Mouse (Mus musculus) stomach, embryonic 16.5 days (tissue): ENCODE measurements around the gene Rnf215. TPM values are rescaled to one million over a fixed set of nuclear protein-coding genes. Genes with fewer than 3 reads are reported as not detected.

Experiments used
- ATAC-seq: fragments of 200-750 bp; cut with Nextera tagmentation; 2 replicates; pipeline ENCODE4 v1.8.0; 2017; ENCODE audit warnings: moderate number of reproducible peaks, moderate TSS enrichment; ENCODE audit not compliant: insufficient read depth, low FRiP score
- H3K27ac ChIP-seq: fragments of 300-500 bp; sonication (generic); 2 replicates; pipeline ENCODE4 v1.5.1; 2014; ENCODE audit warnings: low read length
- H3K27me3 ChIP-seq: fragments of 300-500 bp; sonication (generic); 2 replicates; pipeline ENCODE4 v1.6.1; 2014; ENCODE audit warnings: low read length, control low read depth, mixed read lengths; ENCODE audit not compliant: control insufficient read depth, insufficient read depth
- H3K36me3 ChIP-seq: fragments of 300-500 bp; sonication (generic); 2 replicates; pipeline ENCODE4 v1.6.1; 2014; ENCODE audit warnings: low read length; ENCODE audit not compliant: control insufficient read depth, insufficient read depth
- H3K4me1 ChIP-seq: fragments of 300-500 bp; sonication (generic); 2 replicates; pipeline ENCODE4 v1.6.1; 2014; ENCODE audit warnings: low read length, control low read depth, mixed read lengths; ENCODE audit not compliant: control insufficient read depth, insufficient read depth
- H3K4me2 ChIP-seq: fragments of 300-500 bp; sonication (generic); 2 replicates; pipeline ENCODE4 v1.6.1; 2014; ENCODE audit warnings: low read depth, low read length, mixed read lengths
- H3K4me3 ChIP-seq: fragments of 300-500 bp; sonication (generic); replicated peaks from 2 replicates; pipeline ENCODE4 v1.5.1; 2014; ENCODE audit warnings: mild to moderate bottlenecking, low read length
- H3K9ac ChIP-seq: fragments of 300-500 bp; sonication (generic); 2 replicates; pipeline ENCODE4 v1.6.1; 2014; ENCODE audit warnings: low read length
- H3K9me3 ChIP-seq: fragments of 300-500 bp; sonication (generic); replicated peaks from 2 replicates; pipeline ENCODE4 v1.6.1; 2016; ENCODE audit warnings: low read length, control low read depth; ENCODE audit not compliant: control insufficient read depth
- WGBS: fragments of 180-500 bp; shearing (Covaris S2); extraction: QIAGEN DNeasy Blood & Tissue Kit; methylation state at CpG from one replicate; pipeline ENCODE4 v1.1.7; 2014; 5-methylcytosine and 5-hydroxymethylcytosine counted together
- polyA plus RNA-seq: library from polyadenylated mRNA; unstranded; fragments of >200 nt; fragmentation: Nextera tagmentation; extraction: Ambion mirVana; gene quantifications from 2 replicates; pipeline ENCODE4 v1.2.1, GENCODE M21; 2015

The Rnf215 gene
- polyA plus RNA-seq, 1 experiment from 2014 or later = 21.7 TPM

DNA sequence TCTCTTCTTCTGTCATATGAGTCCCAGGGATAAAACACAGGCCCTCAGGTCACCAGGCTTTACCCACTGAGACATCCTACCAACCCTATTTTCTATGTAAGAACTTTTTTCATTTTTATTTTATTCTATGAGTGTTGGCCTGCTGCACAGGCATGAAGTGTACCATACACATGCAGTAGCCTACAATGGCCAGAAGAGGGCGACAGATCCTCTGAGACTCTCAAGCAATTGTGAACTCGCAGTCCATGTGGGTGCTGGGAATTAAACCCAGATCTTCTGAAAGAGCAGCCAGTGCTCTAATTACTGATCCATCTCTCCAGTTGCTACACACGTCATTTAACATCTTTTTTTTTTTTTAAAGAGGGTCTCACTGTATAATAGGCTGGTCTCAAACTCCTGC lies 1.6 kb upstream of the Rnf215 start:
- H3K9me3 ChIP-seq = no peaks in the 10 kb centered on the region
- no peaks in the 10 kb centered on the region for H3K27me3 ChIP-seq
- H3K4me2 ChIP-seq = no peak overlapping the region
- 51% methylated on average over 3 of the region's 3 CpGs for WGBS
- no peak overlapping the region for H3K4me3 ChIP-seq
- ATAC-seq = no peak
- no peaks in the 10 kb centered on the region for H3K36me3 ChIP-seq
- no peak overlapping the region for H3K27ac ChIP-seq
- H3K9ac ChIP-seq = no peak overlapping the region
- H3K4me1 ChIP-seq = peaks cover 10% of the 10 kb centered on the region

DNA sequence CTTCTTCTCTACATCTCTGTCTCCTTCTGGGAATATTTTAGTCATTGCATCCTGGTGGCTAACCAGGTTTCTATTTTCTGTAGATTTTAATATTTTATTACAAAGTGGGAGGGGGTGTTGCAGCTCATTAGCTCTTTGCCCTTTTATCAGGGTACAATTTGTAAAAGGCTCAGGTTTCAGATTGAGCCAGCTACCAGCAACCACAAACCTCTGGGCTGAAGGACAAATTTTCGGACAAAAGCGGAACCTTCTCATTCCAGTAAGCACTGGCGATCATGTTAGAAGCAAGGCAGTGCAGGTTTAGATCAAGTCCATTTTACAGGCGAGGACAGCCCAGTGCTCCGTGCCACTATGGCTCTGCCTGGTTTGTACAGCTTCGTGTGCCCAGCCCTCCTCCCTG lies 602 bp upstream of the Rnf215 start:
- ATAC-seq = no peak
- Histone ChIP-seq H3K9me3 (no peaks in the 10 kb centered on the region), H3K27ac (no peak overlapping the region), H3K4me3 (no peak overlapping the region), H3K4me2 (no peak overlapping the region), H3K4me1 (peaks cover 10% of the 10 kb centered on the region), H3K27me3 (no peaks in the 10 kb centered on the region), H3K36me3 (no peaks in the 10 kb centered on the region), H3K9ac (no peak overlapping the region)
- WGBS = 56% methylated on average over 6 of the region's 6 CpGs

DNA sequence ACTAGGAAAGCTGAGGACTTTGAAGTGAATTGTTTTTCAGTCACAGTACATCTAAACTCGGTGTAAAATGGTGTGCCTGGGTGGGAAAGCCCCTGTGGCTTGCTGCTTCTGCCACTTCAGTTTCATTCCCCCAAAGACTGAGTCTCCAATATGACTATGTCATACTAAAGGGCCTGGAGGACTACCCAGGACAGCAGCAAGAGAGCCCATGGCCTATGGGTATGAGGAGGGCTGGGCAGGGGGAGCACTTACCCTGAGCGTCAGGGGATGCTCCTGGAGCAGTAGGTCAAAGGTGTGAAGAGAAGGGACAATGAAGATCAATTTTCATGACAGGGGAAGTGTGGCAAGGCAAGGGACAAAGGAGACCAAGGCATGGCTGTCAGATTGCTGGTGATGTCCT lies 4.0 kb downstream of the Rnf215 start:
- Histone ChIP-seq H3K4me3 (no peak overlapping the region), H3K27me3 (no peaks in the 10 kb centered on the region), H3K4me1 (peaks cover 10% of the 10 kb centered on the region), H3K36me3 (peaks cover 5% of the 10 kb centered on the region; the same call in 1 of the 2 replicates), H3K9me3 (no peaks in the 10 kb centered on the region), H3K9ac (no peak overlapping the region), H3K27ac (no peak overlapping the region), H3K4me2 (no peak overlapping the region)
- no peak for ATAC-seq
- WGBS = 69% methylated on average over 2 of the region's 2 CpGs

DNA sequence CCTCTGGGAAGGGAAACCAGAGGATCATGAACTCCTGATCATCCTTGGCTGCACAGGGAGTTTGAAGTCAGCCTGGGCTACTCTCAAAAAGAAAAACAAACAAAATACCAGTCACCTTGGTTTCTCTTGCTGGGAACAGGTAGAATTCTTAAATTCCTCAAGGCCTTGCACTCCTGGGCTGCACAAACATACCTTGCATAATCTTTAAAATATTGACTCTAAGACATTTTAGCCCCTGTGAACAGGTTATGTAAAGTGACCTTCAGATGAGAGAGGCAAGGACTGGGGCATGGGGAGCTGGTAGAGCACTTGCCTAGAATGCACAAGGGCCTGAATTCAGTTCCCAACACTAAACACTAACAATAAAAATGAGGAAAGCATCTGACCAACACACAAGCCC lies 6.5 kb downstream of the Rnf215 start:
- Histone ChIP-seq H3K27ac (no peak overlapping the region), H3K9ac (no peak overlapping the region), H3K4me2 (no peak overlapping the region), H3K27me3 (no peaks in the 10 kb centered on the region), H3K4me3 (no peak overlapping the region), H3K36me3 (peaks cover 5% of the 10 kb centered on the region; the same call in 1 of the 2 replicates), H3K9me3 (no peaks in the 10 kb centered on the region), H3K4me1 (peaks cover under 1% of the 10 kb centered on the region; the same call in 1 of the 2 replicates)
- ATAC-seq = no peak

DNA sequence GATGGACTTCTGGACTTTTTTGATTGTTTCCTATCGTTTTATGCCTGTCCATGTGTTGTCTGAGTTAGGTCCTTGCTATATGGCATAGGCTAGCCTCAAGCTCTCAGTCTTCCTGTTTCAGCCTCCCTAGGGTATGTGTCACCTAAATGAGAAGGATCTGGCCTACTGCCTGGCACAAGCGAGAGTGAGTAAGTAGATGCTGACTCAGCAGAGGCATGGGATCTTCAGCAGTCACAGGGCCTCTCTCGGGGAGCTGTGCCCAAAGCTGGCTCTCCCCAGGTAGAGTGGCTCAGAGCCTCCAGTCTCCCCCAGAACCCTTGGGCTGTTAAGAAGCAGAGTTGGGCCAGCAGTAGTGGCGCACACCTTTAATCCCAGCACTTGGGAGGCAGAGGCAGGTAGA lies 7.3 kb downstream of the Rnf215 start:
- H3K36me3 ChIP-seq = peaks cover 5% of the 10 kb centered on the region; the same call in 1 of the 2 replicates
- H3K4me1 ChIP-seq = no peaks in the 10 kb centered on the region

DNA sequence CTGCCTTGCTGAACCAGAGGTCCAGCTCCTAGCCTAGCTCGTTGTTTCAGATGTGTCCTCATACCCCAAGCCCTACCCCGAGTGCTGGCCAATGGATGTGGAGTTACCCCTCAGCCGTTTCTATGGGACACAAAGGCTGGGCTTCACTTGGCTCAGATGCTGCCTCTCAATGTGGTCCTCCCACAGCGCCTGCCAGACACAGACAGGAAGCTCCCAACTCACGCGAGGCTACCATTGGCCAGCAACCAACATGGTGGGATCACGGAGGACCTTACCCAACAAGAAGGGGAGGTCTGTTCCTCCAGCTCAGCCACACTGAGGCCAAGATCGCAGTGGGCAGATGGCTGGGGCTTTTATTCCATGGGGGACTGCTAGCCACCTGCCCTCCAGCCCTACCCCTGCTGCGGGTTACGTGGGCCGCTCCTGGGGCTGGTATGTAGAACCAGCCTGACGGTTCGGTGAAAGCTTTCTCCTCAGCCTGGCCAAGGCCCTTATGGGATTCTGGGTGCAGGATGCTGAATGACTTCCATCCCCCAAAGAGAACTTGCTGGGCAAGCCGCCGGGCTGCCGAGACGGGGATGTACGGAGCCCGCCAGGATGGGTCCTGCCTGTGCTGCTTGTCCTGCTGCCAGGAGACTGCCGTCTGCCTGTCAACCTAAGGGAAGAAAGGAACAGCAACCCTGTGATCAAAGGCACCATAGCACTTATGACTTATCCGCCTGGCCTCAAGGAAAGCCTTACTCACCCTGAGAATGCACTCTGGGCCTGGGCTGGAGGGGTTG lies 8.5 kb downstream of the Rnf215 start:
- no peaks in the 10 kb centered on the region for H3K27me3 ChIP-seq
- H3K9me3 ChIP-seq = no peaks in the 10 kb centered on the region
- no peak overlapping the region for H3K4me3 ChIP-seq
- WGBS = 88% methylated on average over 21 of the region's 21 CpGs
- no peak overlapping the region for H3K4me2 ChIP-seq
- no peak for ATAC-seq
- no peaks in the 10 kb centered on the region for H3K4me1 ChIP-seq
- H3K9ac ChIP-seq = no peak overlapping the region
- H3K36me3 ChIP-seq = peaks cover 5% of the 10 kb centered on the region; the same call in 1 of the 2 replicates
- H3K27ac ChIP-seq = no peak overlapping the region

More for the DNA sequence above, 7.3 kb downstream of the Rnf215 start:
- no peak overlapping the region for H3K4me3 ChIP-seq
- no peaks in the 10 kb centered on the region for H3K27me3 ChIP-seq
- WGBS = 91% methylated on average over 4 of the region's 4 CpGs
- H3K9ac ChIP-seq = no peak overlapping the region
- H3K27ac ChIP-seq = no peak overlapping the region
- no peak overlapping the region for H3K4me2 ChIP-seq
- no peak for ATAC-seq
- H3K9me3 ChIP-seq = no peaks in the 10 kb centered on the region

DNA sequence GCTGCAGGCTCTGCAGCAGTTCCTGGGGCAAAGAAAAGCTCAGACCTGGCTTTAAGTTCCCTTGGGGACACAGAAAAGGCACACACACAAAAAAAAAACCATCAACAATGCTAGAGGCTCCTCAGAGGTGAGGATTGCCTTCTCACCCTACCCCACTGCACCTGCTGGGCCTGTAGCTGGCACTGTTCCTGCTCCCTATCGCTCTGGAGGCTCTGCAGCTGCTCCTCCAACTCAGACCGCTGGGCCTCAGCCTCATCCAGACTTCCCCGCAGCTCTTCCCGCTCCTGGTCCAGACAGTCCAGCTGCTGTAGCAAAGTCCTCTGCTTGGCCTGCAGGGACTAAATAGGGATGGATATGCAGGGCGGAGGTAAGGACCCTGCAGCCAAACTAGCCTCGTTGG lies 11.4 kb downstream of the Rnf215 start:
- no peaks in the 10 kb centered on the region for H3K4me1 ChIP-seq
- WGBS = 63% methylated on average over 6 of the region's 6 CpGs
- H3K9me3 ChIP-seq = no peaks in the 10 kb centered on the region
- H3K27me3 ChIP-seq = no peaks in the 10 kb centered on the region
- no peak overlapping the region for H3K4me2 ChIP-seq
- no peak for ATAC-seq
- no peak overlapping the region for H3K9ac ChIP-seq
- no peak overlapping the region for H3K27ac ChIP-seq
- no peaks in the 10 kb centered on the region; the same call in 1 of the 2 replicates for H3K36me3 ChIP-seq
- no peak overlapping the region for H3K4me3 ChIP-seq

DNA sequence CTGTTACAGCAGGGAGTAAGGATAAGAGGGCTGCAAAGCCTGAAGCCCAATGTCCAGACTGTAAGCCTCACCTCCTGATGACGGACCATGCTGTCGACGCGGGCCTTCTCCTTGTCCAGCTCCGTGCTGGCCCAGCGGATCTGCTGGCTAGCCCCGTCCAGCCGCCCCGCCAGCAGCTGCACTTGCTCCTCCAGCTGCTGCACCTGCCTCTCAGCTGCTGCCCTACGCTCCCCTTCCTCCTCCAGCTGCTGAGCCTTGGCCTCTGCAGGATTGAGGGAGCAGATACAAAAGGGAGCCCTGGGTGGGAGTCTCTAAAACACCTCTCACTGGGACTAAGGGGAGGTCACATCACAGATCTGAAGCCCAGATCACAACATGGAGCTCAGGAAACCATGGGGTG lies 12.1 kb downstream of the Rnf215 start:
- H3K9ac ChIP-seq = no peak overlapping the region
- no peak overlapping the region for H3K27ac ChIP-seq
- H3K9me3 ChIP-seq = no peaks in the 10 kb centered on the region
- H3K4me3 ChIP-seq = no peak overlapping the region
- no peaks in the 10 kb centered on the region for H3K27me3 ChIP-seq
- no peaks in the 10 kb centered on the region; the same call in 1 of the 2 replicates for H3K36me3 ChIP-seq
- H3K4me2 ChIP-seq = no peak overlapping the region
- ATAC-seq = no peak
- 79% methylated on average over 10 of the region's 10 CpGs for WGBS
- H3K4me1 ChIP-seq = no peaks in the 10 kb centered on the region

DNA sequence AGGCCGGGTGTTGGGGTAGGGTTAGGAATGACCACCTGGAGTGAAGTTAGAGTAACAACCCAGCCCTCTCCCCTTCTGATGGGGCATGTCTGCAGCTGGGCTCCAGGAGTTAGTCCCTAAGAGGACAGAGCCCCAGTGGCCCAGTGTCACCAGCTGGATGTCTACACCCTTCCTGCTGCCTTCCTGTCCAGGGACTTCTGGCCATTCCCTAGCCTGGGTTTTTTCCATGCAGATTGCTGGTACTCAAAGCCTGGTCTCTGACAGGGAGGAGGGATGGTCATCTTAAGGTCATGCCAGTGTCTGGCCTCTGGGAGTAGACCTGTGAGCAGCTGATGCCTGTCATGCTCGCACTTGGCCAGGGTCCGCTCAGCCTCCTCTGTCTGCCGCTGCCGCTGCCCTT lies 13.1 kb downstream of the Rnf215 start:
- no peaks in the 10 kb centered on the region for H3K9me3 ChIP-seq
- H3K27me3 ChIP-seq = no peaks in the 10 kb centered on the region
- H3K27ac ChIP-seq = no peak overlapping the region
- H3K36me3 ChIP-seq = no peaks in the 10 kb centered on the region
- no peak overlapping the region for H3K4me3 ChIP-seq
- H3K4me1 ChIP-seq = no peaks in the 10 kb centered on the region
- H3K9ac ChIP-seq = no peak overlapping the region
- WGBS = 90% methylated on average over 5 of the region's 5 CpGs
- ATAC-seq = no peak
- no peak overlapping the region for H3K4me2 ChIP-seq
